Mouse (Mus musculus): ENCODE measurements around the gene Gm21292.
"Not testable (repeated sequence)": the region's sequence is repeated elsewhere in the genome, so short reads cannot be mapped to it uniquely, and the experiment has no call there.

The Gm21292 gene

DNA sequence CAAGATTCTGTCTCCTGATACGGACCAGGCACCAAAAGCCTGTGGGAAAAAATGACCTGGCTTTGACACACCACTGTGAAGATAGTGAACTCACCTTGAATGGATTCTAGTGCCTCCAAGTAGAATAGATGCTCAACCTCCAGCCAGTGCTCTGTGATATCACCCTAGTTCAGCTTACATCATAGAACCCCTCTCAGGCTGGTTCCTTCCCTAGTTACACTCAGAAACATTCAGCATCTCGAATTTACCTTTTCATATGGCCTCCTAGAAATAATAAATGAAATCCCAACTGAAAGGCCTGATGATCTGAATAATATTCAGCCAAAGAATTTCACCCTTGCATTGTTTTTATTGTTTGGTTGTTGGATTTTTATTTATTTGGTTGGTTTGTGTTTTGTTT is at the start of gene Gm21292:
Gene Gm21292 (minus strand): TSS at position 101 of the 400 bp plus-strand sequence.
- DNase-seq (ENCODE audit: low read depth) = not testable (repeated sequence)
